Mouse (Mus musculus): ENCODE data around the gene Fes. TPM values are rescaled to one million over a fixed set of nuclear protein-coding genes. Genes with fewer than 3 reads are reported as not detected.

Fes gene
- 10 to 100 TPM; 19.9 to 21.7 TPM for total RNA-seq (2021)

- intact Hi-C loops (cut with DNase I): loop anchor here (2.0 to 10.0 kb wide), 4 partner anchors 15 to 457 kb away; no protein-coding TSS in a partner anchor
Measured at GRCm38 (mm10) chr7:80387633-80388543, at the start of gene Fes. Gene Fes, minus strand, starts transcription at chr7:80387946.

GRCm38 (mm10) chr7:80436571-80436970 lies 48.8 kb upstream of the Fes start:
- intact Hi-C loops (cut with DNase I): no loop called here
- DNase-seq: no peak

More at GRCm38 (mm10) chr7:80387633-80388543, at the start of gene Fes:
- peak; percentile 78 to 81 for DNase-seq

- intact Hi-C loops (cut with DNase I): no loop called here
- no peak for DNase-seq
Measured at GRCm38 (mm10) chr7:80435594-80435993, 47.8 kb upstream of the Fes start.

GRCm38 (mm10) chr7:80429661-80430060 lies 41.9 kb upstream of the Fes start:
- intact Hi-C loops (cut with DNase I): no loop called here
- no peak for DNase-seq

GRCm38 (mm10) chr7:80427730-80428129 lies 40.0 kb upstream of the Fes start:
- intact Hi-C loops (cut with DNase I): no loop called here
- no peak for DNase-seq

- intact Hi-C loops (cut with DNase I): no loop called here
- DNase-seq: peak in 1 of 2 experiments; percentile 29
Measured at GRCm38 (mm10) chr7:80426363-80426762, 38.6 kb upstream of the Fes start.

GRCm38 (mm10) chr7:80424722-80425121 lies 37.0 kb upstream of the Fes start:
- intact Hi-C loops (cut with DNase I): no loop called here
- no peak for DNase-seq

- intact Hi-C loops (cut with DNase I): no loop called here
Measured at GRCm38 (mm10) chr7:80422759-80423480, 35.2 kb upstream of the Fes start.

GRCm38 (mm10) chr7:80421576-80421975 lies 33.8 kb upstream of the Fes start:
- DNase-seq: no peak
- intact Hi-C loops (cut with DNase I): no loop called here

More at GRCm38 (mm10) chr7:80422759-80423480, 35.2 kb upstream of the Fes start:
- peak; percentile 66 to 67 for DNase-seq

- peak in 1 of 2 experiments; percentile 30 for DNase-seq
- intact Hi-C loops (cut with DNase I): no loop called here
Measured at GRCm38 (mm10) chr7:80420586-80420985, 32.8 kb upstream of the Fes start.

- no peak for DNase-seq
- intact Hi-C loops (cut with DNase I): no loop called here
Measured at GRCm38 (mm10) chr7:80419278-80419677, 31.5 kb upstream of the Fes start.

GRCm38 (mm10) chr7:80418036-80418435 lies 30.3 kb upstream of the Fes start:
- no peak for DNase-seq
- intact Hi-C loops (cut with DNase I): no loop called here

- DNase-seq: no peak
- intact Hi-C loops (cut with DNase I): no loop called here
Measured at GRCm38 (mm10) chr7:80417601-80418000, 29.9 kb upstream of the Fes start.

GRCm38 (mm10) chr7:80416969-80417368 lies 29.2 kb upstream of the Fes start:
- intact Hi-C loops (cut with DNase I): no loop called here
- no peak for DNase-seq

- no peak for DNase-seq
- intact Hi-C loops (cut with DNase I): no loop called here
Measured at GRCm38 (mm10) chr7:80414303-80414855, 26.6 kb upstream of the Fes start.

GRCm38 (mm10) chr7:80413512-80414302 lies 26.0 kb upstream of the Fes start:
- DNase-seq: peak in 1 of 2 experiments; percentile 58
- intact Hi-C loops (cut with DNase I): no loop called here

- intact Hi-C loops (cut with DNase I): no loop called here
- DNase-seq: no peak
Measured at GRCm38 (mm10) chr7:80412781-80413180, 25.0 kb upstream of the Fes start.

GRCm38 (mm10) chr7:80412279-80412678 lies 24.5 kb upstream of the Fes start:
- intact Hi-C loops (cut with DNase I): no loop called here

GRCm38 (mm10) chr7:80410380-80410779 lies 22.6 kb upstream of the Fes start:
- intact Hi-C loops (cut with DNase I): no loop called here
- no peak for DNase-seq

More at GRCm38 (mm10) chr7:80412279-80412678, 24.5 kb upstream of the Fes start:
- DNase-seq: no peak

- DNase-seq: no peak
- intact Hi-C loops (cut with DNase I): no loop called here
Measured at GRCm38 (mm10) chr7:80407712-80408111, 20.0 kb upstream of the Fes start.

All from heart, postnatal 10 days (tissue).